In the genomic region with DNA sequence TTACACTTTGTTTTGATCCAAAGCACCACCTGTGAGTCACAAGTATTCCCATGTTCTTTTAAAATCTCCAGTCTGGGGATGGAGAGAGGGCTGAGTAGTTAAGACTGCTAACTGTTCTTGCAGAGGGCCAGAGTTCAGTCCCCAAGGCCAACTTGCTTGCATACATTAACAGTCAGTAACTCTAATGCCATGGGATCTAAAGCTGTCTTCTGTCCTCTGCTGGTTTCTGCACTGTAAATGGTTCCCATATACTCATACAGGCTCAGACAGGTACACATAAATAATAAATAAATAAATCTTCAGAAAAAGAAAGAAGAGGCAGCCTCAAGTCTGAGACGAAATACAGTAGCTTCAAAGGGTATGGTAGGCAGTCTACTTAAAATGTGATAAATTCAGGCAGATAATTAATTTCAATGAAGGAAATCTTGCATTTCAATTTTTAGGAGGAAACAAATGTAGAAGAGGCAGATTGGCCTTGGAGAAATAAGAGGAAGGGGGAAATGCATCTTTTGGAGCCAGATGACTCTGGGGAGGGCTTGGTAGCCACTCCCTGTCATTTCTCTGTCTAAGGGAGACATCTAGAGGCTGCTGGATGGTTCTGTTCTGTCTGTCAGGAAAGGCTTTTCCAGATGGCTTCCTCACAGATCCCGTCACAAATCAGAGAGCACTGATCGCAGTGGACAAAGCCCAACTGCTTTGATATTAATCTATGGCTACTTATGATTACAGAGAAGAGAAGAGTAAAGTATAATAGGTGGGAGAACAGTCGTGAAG, we compare ENCODE assay signal across 10 mouse cellular contexts. TPM values are rescaled to one million over a fixed set of nuclear protein-coding genes. Genes with fewer than 3 reads are reported as not detected.
DNase-seq lines count a peak whose midpoint lies in the region; ATAC-seq and TF ChIP-seq lines count a peak whose summit lies in the region.
"Had no signal": no experiment of that assay in that cellular context is flagged by ENCODE, and none has a peak within 500 bp of the region (broad histone marks: within the 10 kb centered on the region; RNA-seq: fewer than 3 reads in every experiment).

No protein-coding gene starts in this region.

- no peak overlapping the region for H3K4me2 ChIP-seq in lung, embryonic 14.5 days
- H3K4me2 ChIP-seq: heart, embryonic 15.5 days had no signal

- TF ChIP-seq CTCF in lung, embryonic 14.5 days (IDR thresholded peaks at IDR 0.05; ENCODE audit: low read depth) = peak; percentile 56

- H3K36me3 ChIP-seq in lung, embryonic 14.5 days (ENCODE audit: insufficient read depth) = no peaks in the 10 kb centered on the region
- H3K36me3 ChIP-seq: heart, embryonic 15.5 days had no signal

- H3K4me3 ChIP-seq in lung, embryonic 14.5 days (ENCODE audit: low read depth, low read length) = no peak overlapping the region
- H3K4me3 ChIP-seq: heart, embryonic 15.5 days; myocyte had no signal

- H3K9ac ChIP-seq in lung, embryonic 14.5 days = no peak overlapping the region
- H3K9ac ChIP-seq: heart, embryonic 15.5 days had no signal

- H3K4me1 ChIP-seq in lung, embryonic 14.5 days (ENCODE audit: insufficient read depth) = no peaks in the 10 kb centered on the region

- peak; percentile 93 for ATAC-seq in frontal cortex, adult (ENCODE audit: low TSS enrichment)
- peak; percentile 66; the same call in 1 of the 2 replicates for ATAC-seq in lung, embryonic 14.5 days (ENCODE audit: insufficient read depth)

- intact Hi-C loops in left cerebral cortex, postnatal 25 days (cut with DNase I) = loop anchor here (1.0 to 5.0 kb wide), 5 partner anchors 93 to 455 kb away; no protein-coding TSS in a partner anchor

- no peak for DNase-seq in frontal cortex, postnatal 25 days (ENCODE audit: low spot score in 2 of 2)
- DNase-seq in lung, embryonic 14.5 days = peak; percentile 67
- no peak for DNase-seq in lung, adult 18-20 months
- peak; percentile 16 for DNase-seq in ZHBTc4 (ENCODE audit: low read depth, low spot score)
- DNase-seq in left cerebral cortex, postnatal 25 days (ENCODE audit: low spot score in 2 of 2) = peak; percentile 44 to 51
- DNase-seq in spleen, postnatal 10 days (ENCODE audit: low spot score in 2 of 2) = no peak
- DNase-seq in gastrocnemius, postnatal 25 days = no peak

- H3K27me3 ChIP-seq in lung, embryonic 14.5 days (ENCODE audit: insufficient read depth, low read length) = no peaks in the 10 kb centered on the region
- H3K27me3 ChIP-seq: heart, embryonic 15.5 days had no signal

- no peaks in the 10 kb centered on the region for H3K9me3 ChIP-seq in lung, embryonic 14.5 days (ENCODE audit: low read depth, low read length)
- H3K9me3 ChIP-seq: heart, embryonic 15.5 days had no signal

- no peak overlapping the region for H3K27ac ChIP-seq in lung, embryonic 14.5 days (ENCODE audit: low read depth)
- H3K27ac ChIP-seq: heart, embryonic 15.5 days had no signal

- 43% methylated on average over 4 of the region's 4 CpGs for WGBS in lung, embryonic 14.5 days

RNA-seq across cellular contexts. Expression of gene Gm10031, which starts 16.2 kb away (rescaled TPM):
- polyA plus RNA-seq in lung, embryonic 14.5 days (2014; fragmentation: Nextera tagmentation; extraction: Ambion mirVana) = 0.42 and 0.85 TPM in 2 replicates
- total RNA-seq in left cerebral cortex, postnatal 25 days (2021) = 10 to 100 TPM; 46.8 to 46.9 TPM
- total RNA-seq in gastrocnemius, postnatal 25 days (2021) = 10 to 100 TPM; 37.0 to 40.9 TPM

RNA-seq across cellular contexts. Expression of gene Abl2, which starts 18.6 kb away (rescaled TPM):
- 6.0 and 6.2 TPM in 2 replicates for polyA plus RNA-seq in lung, embryonic 14.5 days (2014; fragmentation: Nextera tagmentation; extraction: Ambion mirVana)
- total RNA-seq in left cerebral cortex, postnatal 25 days (2021) = 10 to 100 TPM; 58.9 to 67.1 TPM
- 10 to 100 TPM; 15.6 to 17.3 TPM for total RNA-seq in gastrocnemius, postnatal 25 days (2021)

Comparison
In these comparisons a context has a peak if more than half of its experiments do, and no peak if none do; other contexts are left out.
1. DNase-seq: peak in lung, embryonic 14.5 days (single experiment), ZHBTc4 (single experiment) and left cerebral cortex, postnatal 25 days (2 of 2); none in frontal cortex, postnatal 25 days (0 of 2), lung, adult 18-20 months (0 of 2), spleen, postnatal 10 days (0 of 2) and gastrocnemius, postnatal 25 days (single experiment).